Mouse (Mus musculus): ENCODE data around the gene Slc22a16.
A peak's percentile ranks its signal among the peaks of the same experiment; 100 is the strongest.

Gene Slc22a16

GRCm38 (mm10) chr10:40604706-40605394, 34.7 kb downstream of the Slc22a16 start:
- no peak for DNase-seq (ENCODE audit: low spot score in 2 of 2)

- DNase-seq (ENCODE audit: low spot score in 2 of 2) = no peak
Measured at GRCm38 (mm10) chr10:40617973-40618372, 47.8 kb downstream of the Slc22a16 start.

GRCm38 (mm10) chr10:40619760-40620159, 49.6 kb downstream of the Slc22a16 start:
- no peak for DNase-seq (ENCODE audit: low spot score in 2 of 2)

- DNase-seq (ENCODE audit: low spot score in 2 of 2) = no peak
Measured at GRCm38 (mm10) chr10:40629140-40629539, 59.0 kb downstream of the Slc22a16 start.

- no peak for DNase-seq (ENCODE audit: low spot score in 2 of 2)
Measured at GRCm38 (mm10) chr10:40629656-40630311, 59.6 kb downstream of the Slc22a16 start, which contains the start of gene Ddo. Gene Ddo (plus strand): TSS chr10:40630011.

GRCm38 (mm10) chr10:40630457-40630856, 60.3 kb downstream of the Slc22a16 start:
- no peak for DNase-seq (ENCODE audit: low spot score in 2 of 2)

GRCm38 (mm10) chr10:40630961-40631360, 60.8 kb downstream of the Slc22a16 start:
- no peak for DNase-seq (ENCODE audit: low spot score in 2 of 2)

- DNase-seq (ENCODE audit: low spot score in 2 of 2) = no peak
Measured at GRCm38 (mm10) chr10:40632087-40632486, 62.0 kb downstream of the Slc22a16 start.

- no peak for DNase-seq (ENCODE audit: low spot score in 2 of 2)
Measured at GRCm38 (mm10) chr10:40637331-40637730, 67.2 kb downstream of the Slc22a16 start.

GRCm38 (mm10) chr10:40638276-40638675, 68.1 kb downstream of the Slc22a16 start:
- DNase-seq (ENCODE audit: low spot score in 2 of 2) = peak; percentile 57 to 72

GRCm38 (mm10) chr10:40638823-40639819, 69.0 kb downstream of the Slc22a16 start:
- peak in 1 of 2 experiments; percentile 32 for DNase-seq (ENCODE audit: low spot score in 2 of 2)

- no peak for DNase-seq (ENCODE audit: low spot score in 2 of 2)
Measured at GRCm38 (mm10) chr10:40640406-40640805, 70.3 kb downstream of the Slc22a16 start.

GRCm38 (mm10) chr10:40641901-40642300, 71.8 kb downstream of the Slc22a16 start:
- DNase-seq (ENCODE audit: low spot score in 2 of 2) = no peak

- no peak for DNase-seq (ENCODE audit: low spot score in 2 of 2)
Measured at GRCm38 (mm10) chr10:40643126-40643525, 73.0 kb downstream of the Slc22a16 start.

- no peak for DNase-seq (ENCODE audit: low spot score in 2 of 2)
Measured at GRCm38 (mm10) chr10:40644456-40644855, 74.3 kb downstream of the Slc22a16 start.

- DNase-seq (ENCODE audit: low spot score in 2 of 2) = no peak
Measured at GRCm38 (mm10) chr10:40645346-40645745, 75.2 kb downstream of the Slc22a16 start.

- DNase-seq (ENCODE audit: low spot score in 2 of 2) = no peak
Measured at GRCm38 (mm10) chr10:40648776-40649175, 78.6 kb downstream of the Slc22a16 start.

GRCm38 (mm10) chr10:40649634-40650033, 79.5 kb downstream of the Slc22a16 start:
- DNase-seq (ENCODE audit: low spot score in 2 of 2) = no peak

GRCm38 (mm10) chr10:40651676-40652075, 81.5 kb downstream of the Slc22a16 start:
- no peak for DNase-seq (ENCODE audit: low spot score in 2 of 2)

All from frontal cortex, postnatal 10 days (tissue).